Mouse (Mus musculus) myocyte (in vitro differentiated cells): ENCODE results near the gene Dhodh. TPM values are rescaled to one million over a fixed set of nuclear protein-coding genes. Genes with fewer than 3 reads are reported as not detected.

Experiments used
- H3K27me3 ChIP-seq: one replicate; pipeline ENCODE4 v1.6.1; 2011; ENCODE audit not compliant: control insufficient read depth, insufficient read depth, insufficient read length
- H3K36me3 ChIP-seq: one replicate; pipeline ENCODE4 v1.6.1; 2011; ENCODE audit not compliant: control insufficient read depth, insufficient read depth
- H3K4me2 ChIP-seq: one replicate; pipeline ENCODE4 v1.6.1; 2011; ENCODE audit warnings: low read depth, control low read depth
- H3K4me3 ChIP-seq: one replicate; pipeline ENCODE4 v1.5.1; 2011; ENCODE audit warnings: mild to moderate bottlenecking, control low read depth, moderate library complexity
- H3K79me2 ChIP-seq: one replicate; pipeline ENCODE4 v1.6.1; 2011; ENCODE audit not compliant: control insufficient read depth, insufficient read depth
- H3ac ChIP-seq: one replicate; pipeline ENCODE4 v1.6.1; 2011; ENCODE audit not compliant: control insufficient read depth, insufficient read length
- CEBPB ChIP-seq: IDR thresholded peaks from 2 replicates; pipeline ENCODE4 v1.6.1; 2011; ENCODE audit warnings: mild to moderate bottlenecking, moderate library complexity; ENCODE audit not compliant: poor library complexity, insufficient read depth, severe bottlenecking
- E2F4 ChIP-seq: IDR thresholded peaks from one replicate; pipeline ENCODE4 v1.6.1; 2011; ENCODE audit warnings: mild to moderate bottlenecking, control low read depth, moderate library complexity; ENCODE audit not compliant: insufficient read depth
- MAX ChIP-seq: IDR thresholded peaks from one replicate; pipeline ENCODE4 v1.6.1; 2011; ENCODE audit warnings: low read depth, mild to moderate bottlenecking, control low read depth
- MYOD1 ChIP-seq, 3 experiments: IDR thresholded peaks; one replicate each; pipeline ENCODE4 v1.6.1; 2011; ENCODE audit warnings: control low read depth in 2 of 3, low read depth in 2 of 3, mild to moderate bottlenecking in 2 of 3, moderate library complexity in 1 of 3; ENCODE audit not compliant: insufficient read length in 2 of 3, control insufficient read depth in 1 of 3
- MYOG ChIP-seq, 3 experiments: IDR thresholded peaks; one replicate each; pipeline ENCODE4 v1.6.1; 2011; ENCODE audit warnings: control low read depth in 2 of 3, low read depth in 2 of 3, mild to moderate bottlenecking in 2 of 3; ENCODE audit not compliant: insufficient read length in 2 of 3, control insufficient read depth in 1 of 3, insufficient read depth in 1 of 3
- POLR2A ChIP-seq: IDR thresholded peaks from one replicate; pipeline ENCODE4 v1.6.1; 2011; ENCODE audit warnings: low read depth, mild to moderate bottlenecking, control low read depth, moderate library complexity; ENCODE audit not compliant: insufficient read length
- POLR2AphosphoS2 ChIP-seq: IDR thresholded peaks from one replicate; pipeline ENCODE4 v1.6.1; 2011; ENCODE audit warnings: low read depth, control low read depth; ENCODE audit not compliant: insufficient read length
- SRF ChIP-seq: IDR thresholded peaks from one replicate; pipeline ENCODE4 v1.6.1; 2011; ENCODE audit warnings: low read depth; ENCODE audit not compliant: control insufficient read depth, insufficient read length
- TCF12 ChIP-seq: IDR thresholded peaks from one replicate; pipeline ENCODE4 v1.6.1; 2011; ENCODE audit warnings: mild to moderate bottlenecking, control low read depth; ENCODE audit not compliant: poor library complexity, insufficient read depth, severe bottlenecking
- TCF3 ChIP-seq: IDR thresholded peaks from one replicate; pipeline ENCODE4 v1.6.1; 2011; ENCODE audit warnings: low read depth, control low read depth; ENCODE audit not compliant: insufficient read length
- polyA plus RNA-seq: library from polyadenylated mRNA; unstranded; fragments of >200 nt; fragmentation: generic; extraction: Trizol; gene quantifications from one replicate; pipeline ENCODE4 v1.2.1, GENCODE M21; 2012; ENCODE audit warnings: missing spikeins

Dhodh gene
- polyA plus RNA-seq, 1 experiment, result 16.7 TPM

DNA sequence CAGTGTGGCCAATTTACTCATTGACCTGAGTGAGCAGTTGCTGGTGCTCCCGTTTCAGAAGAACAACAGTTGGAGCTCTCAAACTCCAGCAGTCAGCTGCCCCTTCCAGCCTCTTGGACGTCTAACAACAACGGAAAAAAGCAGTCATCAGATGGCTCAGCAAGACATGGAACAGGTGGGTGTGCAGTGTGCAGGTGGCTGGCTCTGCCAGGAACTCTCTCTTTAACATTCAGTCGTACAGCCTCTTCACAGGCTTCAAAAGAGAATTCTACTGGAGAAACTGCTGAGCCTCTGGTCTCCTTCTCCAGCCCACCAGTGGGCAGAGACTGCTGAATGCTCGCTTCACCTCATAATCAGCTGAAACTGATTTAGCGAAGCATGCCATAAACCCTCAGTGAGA lies 20.2 kb upstream of the Dhodh start:
- peak in 1 of 3 experiments; percentile 5 for TF ChIP-seq MYOG (IDR thresholded peaks at IDR 0.05; ENCODE audit: control insufficient read depth in 1 of 3, insufficient read depth in 1 of 3, insufficient read length in 2 of 3, low read depth in 2 of 3)
- TF ChIP-seq CEBPB, result no peak
- Histone ChIP-seq H3ac (no peak overlapping the region), H3K27me3 (peaks cover 18% of the 10 kb centered on the region), H3K79me2 (no peaks in the 10 kb centered on the region), H3K4me2 (no peak overlapping the region), H3K4me3 (no peak overlapping the region), H3K36me3 (no peaks in the 10 kb centered on the region)

DNA sequence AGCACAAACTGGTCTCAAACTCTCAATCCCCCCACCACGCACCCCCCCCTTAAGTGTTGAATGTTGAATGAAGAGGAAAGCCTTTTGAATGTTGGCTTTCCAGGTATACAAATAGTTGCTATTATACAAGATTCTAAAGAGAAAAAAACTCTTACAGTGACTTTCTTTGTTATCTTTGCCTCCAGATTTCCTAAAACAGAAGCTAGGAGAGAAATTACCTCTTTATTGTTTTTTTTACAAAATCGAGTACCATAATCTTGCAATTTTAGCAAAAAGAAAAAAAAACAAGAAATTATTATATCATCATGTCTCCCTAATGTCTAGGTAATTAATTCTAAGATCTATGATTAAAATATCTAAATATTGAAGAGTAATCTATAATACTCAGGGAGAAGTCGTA lies 7.1 kb upstream of the Dhodh start:
- TF ChIP-seq POLR2A, result no peak
- no peak for TF ChIP-seq MYOG (IDR thresholded peaks at IDR 0.05; ENCODE audit: control insufficient read depth in 1 of 3, insufficient read depth in 1 of 3, insufficient read length in 2 of 3, low read depth in 2 of 3)
- TF ChIP-seq POLR2AphosphoS2, result no peak
- TF ChIP-seq E2F4, result no peak
- TF ChIP-seq TCF3, result no peak
- no peak for TF ChIP-seq MYOD1 (IDR thresholded peaks at IDR 0.05; ENCODE audit: control insufficient read depth in 1 of 3, insufficient read length in 2 of 3, low read depth in 2 of 3)

DNA sequence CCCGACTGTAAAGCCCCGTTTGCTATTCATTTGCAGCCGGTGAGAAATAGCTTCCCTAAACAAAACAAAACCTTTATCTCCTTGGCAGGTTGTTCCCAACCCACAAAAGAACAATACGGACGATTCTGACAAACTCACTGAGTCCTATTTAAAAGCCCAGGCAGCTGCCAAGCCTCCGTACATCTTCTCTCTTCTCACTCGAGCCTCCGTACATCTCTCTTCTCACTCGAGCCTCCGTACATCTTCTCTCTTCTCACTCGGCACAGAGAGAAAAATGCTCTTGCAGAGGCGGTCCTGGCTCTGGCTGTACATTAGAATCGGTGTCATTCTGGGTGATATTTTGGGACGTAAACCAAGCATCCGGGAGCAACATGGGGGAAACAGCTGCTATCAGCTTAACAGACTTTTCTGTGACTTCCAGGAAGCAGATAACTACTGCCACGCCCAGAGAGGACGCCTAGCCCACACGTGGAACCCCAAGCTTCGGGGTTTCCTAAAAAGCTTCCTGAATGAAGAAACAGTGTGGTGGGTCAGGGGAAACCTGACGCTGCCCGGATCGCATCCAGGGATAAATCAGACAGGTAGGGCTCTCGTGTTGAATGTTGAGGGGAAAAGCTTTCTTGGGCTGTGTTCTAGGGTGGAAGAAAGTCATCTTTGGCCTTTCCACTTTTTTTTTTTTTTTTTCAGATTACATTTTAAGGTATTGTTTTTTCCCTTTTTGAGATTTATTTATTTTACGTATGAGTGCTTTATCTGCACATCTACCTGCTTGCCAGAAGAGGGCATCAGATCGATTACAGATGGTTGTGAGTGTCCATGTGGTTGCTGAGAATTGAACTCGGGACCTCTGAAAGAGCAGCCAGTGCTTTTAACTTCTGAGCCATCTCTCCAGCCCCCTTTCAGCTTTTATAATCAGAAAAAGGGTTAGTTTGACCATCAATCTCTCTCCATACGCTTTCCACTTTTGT lies 6.1 kb upstream of the Dhodh start, which contains the start of gene Pkd1l3:
Gene Pkd1l3, plus strand, starts transcription at position 275 of the 968 bp plus-strand sequence.
- H3K4me2 ChIP-seq, result peak within 1 kb of the TSS; percentile 38
- TF ChIP-seq TCF3, result no peak
- no peak within 1 kb of the TSS for H3K4me3 ChIP-seq
- H3ac ChIP-seq, result no peak within 1 kb of the TSS
- no peaks in the 10 kb centered on the region for H3K79me2 ChIP-seq
- peaks cover 4% of the 10 kb centered on the region for H3K27me3 ChIP-seq
- no peaks in the 10 kb centered on the region for H3K36me3 ChIP-seq

More for the DNA sequence above, 7.1 kb upstream of the Dhodh start:
- no peaks in the 10 kb centered on the region for H3K79me2 ChIP-seq
- H3ac ChIP-seq, result no peak overlapping the region
- no peak overlapping the region for H3K4me3 ChIP-seq
- peaks cover 4% of the 10 kb centered on the region for H3K27me3 ChIP-seq
- H3K4me2 ChIP-seq, result no peak overlapping the region
- no peaks in the 10 kb centered on the region for H3K36me3 ChIP-seq

DNA sequence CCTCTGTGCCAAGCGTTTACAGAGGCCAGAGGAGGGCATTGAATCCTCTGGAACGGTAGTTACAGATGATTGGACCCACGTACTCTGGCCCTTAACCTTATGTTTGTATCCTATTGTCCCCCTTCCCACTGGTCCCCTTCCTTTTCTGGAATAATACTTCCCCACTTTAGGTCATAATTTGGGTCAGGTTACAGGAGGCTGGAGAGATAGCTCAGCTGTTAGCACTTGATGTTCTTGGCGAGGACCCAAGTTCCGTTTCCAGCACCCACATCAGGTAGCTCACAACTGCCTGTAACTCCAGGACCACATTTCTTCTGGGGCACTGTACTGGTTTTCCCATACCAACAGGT lies 655 bp upstream of the Dhodh start:
- Histone ChIP-seq H3K4me3 (peak overlapping the region; percentile 78), H3K27me3 (peaks cover 4% of the 10 kb centered on the region), H3K4me2 (peak overlapping the region; percentile 80), H3K79me2 (no peaks in the 10 kb centered on the region), H3ac (peak overlapping the region; percentile 12), H3K36me3 (no peaks in the 10 kb centered on the region)
- TF ChIP-seq E2F4 (no peak), TCF12 (no peak), MAX (no peak), POLR2AphosphoS2 (no peak), MYOG (IDR thresholded peaks at IDR 0.05; ENCODE audit: control insufficient read depth in 1 of 3, insufficient read depth in 1 of 3, insufficient read length in 2 of 3, low read depth in 2 of 3) (peak in 1 of 3 experiments; percentile 47), POLR2A (no peak), TCF3 (no peak), CEBPB (no peak), MYOD1 (IDR thresholded peaks at IDR 0.05; ENCODE audit: control insufficient read depth in 1 of 3, insufficient read length in 2 of 3, low read depth in 2 of 3) (peak in 1 of 3 experiments; percentile 25)

DNA sequence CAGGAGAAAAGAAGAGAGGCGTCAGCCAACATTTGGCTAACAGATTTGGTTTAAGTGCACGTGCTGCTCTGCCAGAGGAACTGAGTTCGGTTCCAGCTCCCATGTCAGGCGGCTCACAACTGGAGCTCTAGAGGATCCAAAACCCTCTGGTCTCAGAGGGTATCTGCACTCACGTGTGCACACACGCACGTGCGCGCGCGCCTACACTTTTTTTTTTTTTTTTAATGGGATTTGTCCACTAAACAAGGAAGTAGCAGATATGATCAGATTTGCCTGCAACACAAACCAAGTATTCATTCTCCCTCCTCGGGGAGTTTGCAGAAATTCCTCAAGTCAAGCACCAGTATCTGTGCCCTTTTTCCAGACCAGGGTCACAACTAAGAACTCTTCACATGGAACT lies 823 bp downstream of the Dhodh start:
- peak overlapping the region; percentile 12 for H3ac ChIP-seq
- H3K4me2 ChIP-seq, result peak overlapping the region; percentile 91
- no peaks in the 10 kb centered on the region for H3K36me3 ChIP-seq
- peak overlapping the region; percentile 78 for H3K4me3 ChIP-seq
- no peaks in the 10 kb centered on the region for H3K79me2 ChIP-seq
- TF ChIP-seq MYOG (IDR thresholded peaks at IDR 0.05; ENCODE audit: control insufficient read depth in 1 of 3, insufficient read depth in 1 of 3, insufficient read length in 2 of 3, low read depth in 2 of 3) (no peak), POLR2AphosphoS2 (no peak), E2F4 (no peak), TCF3 (no peak)
- H3K27me3 ChIP-seq, result peaks cover 4% of the 10 kb centered on the region

DNA sequence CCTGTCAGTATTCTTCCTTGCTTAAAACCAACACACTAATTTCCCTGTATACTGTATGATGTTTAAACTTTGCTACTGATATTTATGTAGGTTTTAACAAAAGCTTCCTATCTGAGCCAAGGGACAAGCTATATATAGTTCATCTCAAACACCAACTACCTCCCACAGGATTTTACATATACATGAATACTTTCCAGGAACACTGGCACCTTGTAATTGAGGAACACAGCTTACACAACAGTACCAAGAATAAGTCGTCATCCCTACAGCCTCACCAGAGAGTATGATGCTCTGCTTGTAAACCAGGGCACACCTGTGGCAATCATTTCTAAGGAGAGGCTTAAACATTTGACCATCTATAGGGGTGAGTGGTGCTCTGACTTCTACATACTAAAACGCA lies 1.7 kb downstream of the Dhodh start:
- Histone ChIP-seq H3K4me3 (no peak overlapping the region), H3ac (no peak overlapping the region), H3K27me3 (peaks cover 4% of the 10 kb centered on the region), H3K36me3 (no peaks in the 10 kb centered on the region), H3K79me2 (no peaks in the 10 kb centered on the region), H3K4me2 (no peak overlapping the region)
- TF ChIP-seq POLR2AphosphoS2, result no peak
- no peak for TF ChIP-seq SRF
- TF ChIP-seq MYOG (IDR thresholded peaks at IDR 0.05; ENCODE audit: control insufficient read depth in 1 of 3, insufficient read depth in 1 of 3, insufficient read length in 2 of 3, low read depth in 2 of 3), result no peak
- TF ChIP-seq MAX, result no peak
